Mouse (Mus musculus): ENCODE data around the gene Pla2g4d.

- TF ChIP-seq POLR2A (IDR thresholded peaks at IDR 0.05; ENCODE audit: low read depth, low read length): no peak
- TF ChIP-seq CTCF (IDR thresholded peaks at IDR 0.05; ENCODE audit: borderline replicate concordance, insufficient read depth, low read length): peak; percentile 73; the same call in 1 of the 2 replicates
Measured at GRCm38 (mm10) chr2:120245421-120246016, 43.5 kb downstream of the Pla2g4d start.
